Mouse (Mus musculus): ENCODE results near the gene Glyr1.
A peak's percentile ranks its signal among the peaks of the same experiment; 100 is the strongest.

Glyr1 gene

GRCm38 (mm10) chr16:5049774-5050234 lies at the start of gene Glyr1, which contains the start of gene Ubn1:
Gene Glyr1 (minus strand): TSS chr16:5049863.
Gene Ubn1 (plus strand): TSS chr16:5050057.
- peak; percentile 87 for DNase-seq (ENCODE audit: low spot score)

DNA sequence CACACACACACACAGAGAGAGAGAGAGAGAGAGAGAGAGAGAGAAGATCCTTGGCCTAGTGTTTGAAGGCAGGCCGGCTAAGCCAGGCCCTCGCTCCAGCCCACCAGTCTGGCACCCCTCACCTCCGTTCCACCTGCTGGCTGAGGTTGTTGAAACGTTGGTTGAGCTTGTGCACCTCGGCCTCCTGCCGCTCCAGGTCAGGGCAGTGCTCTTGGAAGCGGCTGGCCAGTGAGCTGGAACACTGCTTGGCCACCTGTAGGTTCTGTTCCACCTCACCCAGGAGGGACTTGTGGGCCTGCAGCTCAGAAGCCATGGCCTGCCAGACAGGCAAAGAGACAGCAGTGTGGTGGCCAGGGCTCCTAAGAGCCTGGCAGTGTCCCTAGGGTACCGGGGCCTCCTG lies 46.8 kb upstream of the Glyr1 start:
- DNase-seq (ENCODE audit: low spot score), result no peak

- no peak for DNase-seq (ENCODE audit: low spot score)
These were observed 43.6 kb upstream of the Glyr1 start for GRCm38 (mm10) chr16:5093285-5093684.

- no peak for DNase-seq (ENCODE audit: low spot score)
These were observed 39.4 kb upstream of the Glyr1 start for GRCm38 (mm10) chr16:5089021-5089420.

GRCm38 (mm10) chr16:5086179-5086578 lies 36.5 kb upstream of the Glyr1 start:
- DNase-seq (ENCODE audit: low spot score), result no peak

DNA sequence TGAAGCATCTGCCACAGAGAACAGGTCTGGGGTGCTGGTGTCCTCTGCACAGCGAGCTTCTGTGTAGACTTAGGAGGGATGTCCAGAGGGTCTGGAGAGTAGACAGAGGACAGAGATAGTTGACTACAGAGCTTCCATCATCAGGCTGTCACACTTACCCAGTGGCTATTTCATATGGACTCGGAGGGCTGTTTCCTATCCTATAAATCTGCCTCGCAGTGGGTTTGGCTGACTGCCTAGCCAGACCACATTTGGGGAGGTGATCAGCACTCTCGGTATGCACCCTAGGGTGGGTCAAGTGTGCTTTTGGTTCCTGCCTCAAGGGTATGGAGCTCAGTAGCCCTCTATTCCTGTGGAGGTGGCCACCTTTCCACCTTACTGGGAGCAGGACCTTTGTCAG lies 35.5 kb upstream of the Glyr1 start:
- no peak for DNase-seq (ENCODE audit: low spot score)

- DNase-seq (ENCODE audit: low spot score), result no peak
These were observed 24.7 kb upstream of the Glyr1 start for GRCm38 (mm10) chr16:5074341-5074740.

DNA sequence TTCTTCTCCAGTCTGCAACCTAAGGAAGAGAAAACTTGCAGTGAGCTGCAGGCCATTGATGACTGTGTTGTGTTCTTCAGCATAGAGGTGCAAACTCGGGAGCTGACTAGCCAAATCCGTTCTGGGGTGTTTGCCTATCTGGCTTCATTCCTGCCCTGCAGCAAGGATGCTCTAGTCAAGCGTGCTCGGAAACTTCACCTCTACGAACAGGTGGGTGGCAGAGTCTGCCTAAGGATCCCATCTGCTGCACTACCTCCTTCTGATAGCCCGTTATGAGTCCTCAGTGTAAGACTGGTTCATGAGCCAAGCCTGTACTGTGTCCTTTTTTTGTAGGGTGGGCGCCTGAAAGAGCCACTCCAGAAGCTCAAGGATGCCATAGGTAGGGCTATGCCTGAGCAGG lies 22.3 kb upstream of the Glyr1 start:
- no peak for DNase-seq (ENCODE audit: low spot score)

GRCm38 (mm10) chr16:5070321-5070720 lies 20.7 kb upstream of the Glyr1 start:
- DNase-seq (ENCODE audit: low spot score), result no peak

- no peak for DNase-seq (ENCODE audit: low spot score)
These were observed 13.8 kb upstream of the Glyr1 start for GRCm38 (mm10) chr16:5063472-5063871.

DNA sequence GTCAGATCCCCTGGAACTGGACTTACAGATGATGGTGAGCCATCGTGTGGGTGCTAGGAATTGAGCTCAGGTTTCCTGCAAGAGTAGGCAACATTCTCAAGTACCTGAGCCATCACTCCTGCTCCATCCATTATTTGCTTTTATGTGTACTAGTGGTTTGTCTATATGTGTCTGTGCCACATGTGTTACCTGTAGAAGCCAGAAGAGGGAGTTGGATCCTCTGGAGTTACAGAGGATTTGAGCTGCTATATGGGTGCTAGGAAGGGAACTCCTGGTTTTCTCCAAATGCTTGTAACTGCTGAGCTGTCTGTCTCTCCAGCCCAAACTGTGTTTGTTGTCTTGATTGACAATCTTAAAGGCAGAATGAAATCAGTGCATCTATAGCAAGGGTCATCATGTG lies 8.5 kb upstream of the Glyr1 start:
- DNase-seq (ENCODE audit: low spot score), result no peak

DNA sequence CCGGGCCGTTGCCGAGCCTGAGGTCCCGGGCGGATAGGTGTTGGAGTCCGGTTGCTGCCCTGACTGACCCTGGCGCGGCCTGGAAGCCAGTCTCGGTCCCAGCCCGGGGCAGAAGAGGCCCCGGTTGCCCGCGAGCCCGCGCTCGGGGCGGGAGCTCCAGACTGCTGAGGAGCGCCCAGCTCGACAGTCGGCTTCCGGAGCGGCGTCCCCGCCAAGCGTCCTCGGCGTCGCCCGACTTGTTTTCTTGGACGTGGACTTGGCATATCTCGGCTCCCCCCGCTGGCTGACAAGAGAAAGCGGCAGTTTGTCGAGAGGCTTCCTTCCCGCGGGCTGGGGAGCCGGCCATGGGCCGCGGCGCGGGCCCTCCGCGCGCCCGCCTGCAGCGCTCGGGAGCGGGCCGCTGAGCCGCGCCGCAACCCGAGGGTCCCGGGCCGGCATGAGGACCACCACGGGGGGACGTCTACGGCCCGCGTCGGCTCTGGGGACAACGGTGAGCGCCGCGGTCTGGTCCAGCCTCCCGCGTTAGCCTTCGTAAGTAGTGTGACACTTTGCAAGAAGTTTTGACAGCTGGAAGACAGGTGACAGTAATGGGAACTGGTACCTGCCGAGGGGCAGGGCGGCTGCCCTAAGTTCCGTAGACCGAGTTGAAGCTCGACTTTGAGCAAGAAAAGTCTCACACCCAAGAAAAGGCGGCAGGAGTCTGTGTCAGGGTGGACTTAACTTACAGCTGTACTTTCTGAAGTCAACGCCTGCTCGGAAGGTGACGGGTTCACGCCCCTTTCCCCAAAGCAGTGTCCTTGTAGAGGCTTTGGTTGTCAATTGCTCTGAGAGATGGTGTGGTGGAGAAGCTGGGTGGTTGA lies 818 bp upstream of the Glyr1 start:
- peak; percentile 59 for DNase-seq (ENCODE audit: low spot score)

GRCm38 (mm10) chr16:5049182-5049773 lies 385 bp downstream of the Glyr1 start:
- no peak for DNase-seq (ENCODE audit: low spot score)

GRCm38 (mm10) chr16:5045322-5045721 lies 4.3 kb downstream of the Glyr1 start:
- DNase-seq (ENCODE audit: low spot score), result no peak

DNA sequence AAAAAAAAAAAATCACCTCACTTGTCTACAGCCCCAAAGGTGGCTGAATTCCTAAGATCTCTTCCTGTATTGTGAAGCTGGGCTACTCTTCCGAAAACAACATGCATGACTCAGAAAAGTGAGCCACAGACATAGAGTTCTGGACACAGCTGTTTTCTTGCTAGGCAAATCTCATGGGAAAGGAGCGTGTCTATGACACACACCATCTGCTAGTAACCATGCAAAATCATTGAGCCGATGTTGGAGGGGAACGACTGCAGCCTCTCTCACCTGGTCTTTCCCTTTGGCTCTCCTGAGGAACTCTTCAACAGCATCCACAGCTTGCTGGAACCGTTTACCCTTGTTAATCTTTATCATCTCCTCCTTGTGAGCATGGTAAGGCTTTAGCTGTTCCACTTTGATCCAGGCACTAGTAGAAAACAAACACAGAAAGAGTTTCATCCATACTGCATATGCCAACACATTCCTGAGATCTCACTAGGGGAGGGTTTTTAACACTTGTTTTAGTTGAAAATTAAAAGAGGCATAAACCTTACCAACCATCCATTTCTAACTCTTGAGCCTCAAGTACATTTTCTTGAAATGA lies 12.9 kb downstream of the Glyr1 start:
- DNase-seq (ENCODE audit: low spot score), result no peak

DNA sequence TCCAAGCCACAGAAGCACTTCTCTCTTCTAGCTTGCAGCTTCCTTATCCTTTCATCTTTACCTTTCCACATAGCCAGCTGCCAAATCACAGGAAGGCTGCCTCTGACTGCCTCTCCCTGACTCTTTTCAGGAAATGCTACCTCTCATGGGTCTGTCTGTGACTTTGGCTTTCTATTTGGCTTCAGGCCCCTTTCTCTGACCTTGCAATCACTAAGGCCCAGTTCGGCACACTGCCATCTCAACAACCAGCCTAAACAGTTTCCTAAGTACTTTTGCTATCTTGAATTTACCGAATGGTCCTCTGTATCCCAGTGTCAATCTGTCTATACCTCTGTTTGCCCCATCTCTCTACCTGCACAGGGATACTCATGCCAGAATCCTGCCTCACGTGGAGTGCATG lies 14.1 kb downstream of the Glyr1 start:
- no peak for DNase-seq (ENCODE audit: low spot score)

DNA sequence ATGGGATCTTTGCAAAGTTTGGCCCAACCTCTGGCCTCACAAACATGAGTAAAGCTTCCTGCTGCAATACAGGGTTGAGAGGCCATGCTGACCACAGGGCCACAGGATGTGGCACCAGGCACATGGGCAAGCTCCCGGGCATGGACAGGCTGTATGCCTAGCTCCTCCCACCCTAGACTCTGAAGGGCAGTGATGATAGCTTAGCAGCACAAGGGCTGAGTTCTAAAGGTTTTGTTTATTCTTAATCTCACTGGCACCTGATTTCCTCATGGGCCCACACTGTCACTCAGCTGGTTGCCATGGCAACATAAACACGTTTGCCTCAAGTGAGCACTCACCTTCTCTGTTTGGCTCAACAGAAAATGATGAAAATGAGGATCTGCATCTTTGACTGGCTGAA lies 19.8 kb downstream of the Glyr1 start:
- DNase-seq (ENCODE audit: low spot score), result no peak

DNA sequence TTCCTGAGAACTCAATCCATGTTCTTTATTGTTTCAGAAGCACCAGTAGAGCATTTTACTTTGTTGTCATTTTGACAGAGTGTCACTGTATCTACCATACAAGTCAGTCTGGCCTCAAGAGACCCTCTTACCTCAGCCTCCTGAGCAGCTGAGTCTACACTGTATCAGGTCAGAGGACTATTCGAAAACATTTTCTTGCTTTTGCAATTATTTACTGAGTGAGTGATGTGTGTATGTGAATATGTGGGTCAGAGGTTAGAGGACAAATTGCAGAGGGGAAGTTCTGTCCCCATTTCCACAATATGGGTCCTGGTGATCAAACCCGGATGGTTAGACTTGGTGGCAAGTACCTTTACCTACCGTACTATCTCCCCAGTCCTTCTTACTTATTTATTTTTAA lies 25.6 kb downstream of the Glyr1 start:
- DNase-seq (ENCODE audit: low spot score), result no peak

- no peak for DNase-seq (ENCODE audit: low spot score)
These were observed 35.1 kb downstream of the Glyr1 start for GRCm38 (mm10) chr16:5014578-5014977.

DNA sequence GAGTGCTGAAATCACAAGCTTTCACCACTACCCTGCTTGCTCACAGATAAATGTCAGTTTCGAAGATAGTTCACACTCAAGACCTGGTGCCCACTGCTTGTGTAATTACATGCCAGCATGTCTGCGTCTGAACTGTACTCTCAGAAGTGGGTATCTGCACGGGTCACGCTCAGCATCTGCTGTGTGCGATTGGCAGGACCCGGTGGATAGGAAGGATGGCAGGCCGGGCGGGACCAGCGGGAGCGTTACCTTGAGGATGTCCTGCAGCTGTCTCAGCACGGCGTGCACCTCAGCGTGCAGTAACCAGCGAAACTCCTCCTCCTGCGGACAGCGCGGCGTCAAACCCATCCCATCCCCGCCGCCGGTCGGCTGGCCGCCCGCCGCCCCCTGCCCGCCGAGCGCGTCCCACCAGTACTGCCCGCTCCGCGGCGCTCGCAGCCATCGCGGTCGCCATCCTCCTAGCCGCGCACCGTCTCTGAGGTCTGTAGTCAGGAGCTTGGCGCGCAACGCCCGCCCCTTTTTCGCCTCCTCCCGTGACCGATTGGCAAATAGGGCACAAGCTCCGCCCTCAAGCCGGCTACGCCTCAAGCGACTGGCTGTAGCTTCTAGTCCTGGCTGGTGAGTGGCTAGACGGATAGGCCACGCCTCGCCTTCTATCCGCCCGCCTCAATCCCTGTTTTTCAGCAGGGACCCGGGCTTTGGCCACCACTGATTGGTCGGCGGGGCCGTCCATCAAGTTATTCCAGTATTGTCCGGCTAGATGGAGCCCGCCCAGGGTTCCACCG lies 36.4 kb downstream of the Glyr1 start, which contains the start of gene Rogdi:
Rogdi (minus strand) TSS at position 500 of the 785 bp plus-strand sequence.
- DNase-seq (ENCODE audit: low spot score), result peak; percentile 83

- no peak for DNase-seq (ENCODE audit: low spot score)
These were observed 37.3 kb downstream of the Glyr1 start for GRCm38 (mm10) chr16:5012036-5013005.
